Mouse (Mus musculus) hindbrain, embryonic 14.5 days (tissue): Measurements from ENCODE around the gene Dcaf1. TPM values are rescaled to one million over a fixed set of nuclear protein-coding genes. Genes with fewer than 3 reads are reported as not detected.

Experiments used
- ATAC-seq: fragments of 200-750 bp; cut with Nextera tagmentation; 2 replicates; pipeline ENCODE4 v1.8.0; 2017; ENCODE audit warnings: moderate number of reproducible peaks, mild to moderate bottlenecking, moderate TSS enrichment, moderate library complexity; ENCODE audit not compliant: low FRiP score
- DNase-seq: peaks from one replicate; pipeline ENCODE4 v3.0.0-alpha.2; 2015; ENCODE audit warnings: low spot score
- H3K27ac ChIP-seq: fragments of 300-500 bp; sonication (generic); 2 replicates; pipeline ENCODE4 v1.5.1; 2014; ENCODE audit warnings: mild to moderate bottlenecking, moderate library complexity
- H3K27me3 ChIP-seq: fragments of 300-500 bp; sonication (generic); 2 replicates; pipeline ENCODE4 v1.6.1; 2014; ENCODE audit warnings: mild to moderate bottlenecking, low read length, mixed read lengths; ENCODE audit not compliant: control insufficient read depth, insufficient read depth
- H3K36me3 ChIP-seq: fragments of 300-500 bp; sonication (generic); replicated peaks from 2 replicates; pipeline ENCODE4 v1.6.1; 2014; ENCODE audit not compliant: control insufficient read depth, insufficient read depth
- H3K4me1 ChIP-seq: fragments of 300-500 bp; sonication (generic); replicated peaks from 2 replicates; pipeline ENCODE4 v1.6.1; 2014; ENCODE audit warnings: antibody characterized with exemption, low read length, mixed read lengths; ENCODE audit not compliant: control insufficient read depth, insufficient read depth
- H3K4me2 ChIP-seq: fragments of 300-500 bp; sonication (generic); replicated peaks from 2 replicates; pipeline ENCODE4 v1.6.1; 2014; ENCODE audit warnings: mild to moderate bottlenecking, moderate library complexity
- H3K4me3 ChIP-seq: fragments of 300-500 bp; sonication (generic); replicated peaks from 2 replicates; pipeline ENCODE4 v1.5.1; 2014; ENCODE audit warnings: mild to moderate bottlenecking, low read length
- H3K9ac ChIP-seq: fragments of 300-500 bp; sonication (generic); 2 replicates; pipeline ENCODE4 v1.6.1; 2014
- H3K9me3 ChIP-seq: fragments of 300-500 bp; sonication (generic); 2 replicates; pipeline ENCODE4 v1.6.1; 2016; ENCODE audit warnings: low read length; ENCODE audit not compliant: control insufficient read depth
- WGBS: fragments of 180-500 bp; shearing (Covaris S2); extraction: QIAGEN DNeasy Blood & Tissue Kit; methylation state at CpG from one replicate; pipeline ENCODE4 v1.1.7; 2014; 5-methylcytosine and 5-hydroxymethylcytosine counted together
- polyA plus RNA-seq: library from polyadenylated mRNA; unstranded; fragments of >200 nt; fragmentation: Nextera tagmentation; extraction: Ambion mirVana; gene quantifications from 2 replicates; pipeline ENCODE4 v1.2.1, GENCODE M21; 2014

Gene Dcaf1
- polyA plus RNA-seq, 1 experiment from 2014 or later = 18.8 TPM

DNA sequence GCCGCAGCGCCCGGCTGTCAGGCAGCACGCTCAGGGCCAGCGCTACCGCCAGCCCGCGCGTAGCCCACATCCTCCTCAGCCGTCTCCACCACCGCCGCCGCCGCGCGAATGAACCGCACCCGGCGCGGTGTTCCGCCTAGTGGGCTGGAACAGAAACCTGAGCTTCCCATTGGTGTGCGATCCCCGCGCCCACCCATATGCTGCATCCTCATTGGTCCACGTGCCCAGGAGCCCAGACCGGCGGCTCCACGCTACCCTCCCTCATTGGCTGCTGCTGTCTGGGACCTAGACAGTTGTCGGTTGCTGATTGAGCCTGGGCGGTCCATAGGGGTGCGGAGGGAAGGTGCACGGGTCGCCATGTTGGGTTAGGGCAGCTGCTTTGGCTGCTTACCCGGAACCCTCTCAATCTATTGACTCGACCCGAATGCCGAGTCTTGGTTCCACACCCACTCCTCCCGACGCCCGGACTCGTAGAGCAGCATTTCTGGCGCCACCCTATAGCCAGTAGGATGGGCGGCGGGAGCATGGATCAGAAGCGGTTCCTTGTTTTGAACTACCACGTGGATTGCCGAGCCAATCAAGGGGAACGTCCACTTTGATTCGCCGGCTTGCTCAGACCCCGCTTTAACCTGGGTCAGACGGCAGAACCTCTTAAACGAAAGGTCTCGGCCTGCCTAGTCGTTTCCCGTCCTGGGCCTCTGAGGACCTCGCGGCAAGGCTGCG lies 70.3 kb downstream of the Dcaf1 start, which contains the start of gene Manf:
Gene Manf (minus strand): TSS at position 151 of the 723 bp plus-strand sequence.
- peaks cover 24% of the 10 kb centered on the region for H3K4me1 ChIP-seq
- DNase-seq (peak; percentile 96), ATAC-seq (peak; percentile 99)
- peak within 1 kb of the TSS; percentile 94 for H3K9ac ChIP-seq
- under 1% methylated on average over 57 of the region's 59 CpGs for WGBS
- H3K27ac ChIP-seq = peak within 1 kb of the TSS; percentile 91
- H3K9me3 ChIP-seq = no peaks in the 10 kb centered on the region
- H3K36me3 ChIP-seq = peaks cover 52% of the 10 kb centered on the region
- no peaks in the 10 kb centered on the region for H3K27me3 ChIP-seq
- H3K4me2 ChIP-seq = peak within 1 kb of the TSS; percentile 79
- peak within 1 kb of the TSS; percentile 86 for H3K4me3 ChIP-seq

DNA sequence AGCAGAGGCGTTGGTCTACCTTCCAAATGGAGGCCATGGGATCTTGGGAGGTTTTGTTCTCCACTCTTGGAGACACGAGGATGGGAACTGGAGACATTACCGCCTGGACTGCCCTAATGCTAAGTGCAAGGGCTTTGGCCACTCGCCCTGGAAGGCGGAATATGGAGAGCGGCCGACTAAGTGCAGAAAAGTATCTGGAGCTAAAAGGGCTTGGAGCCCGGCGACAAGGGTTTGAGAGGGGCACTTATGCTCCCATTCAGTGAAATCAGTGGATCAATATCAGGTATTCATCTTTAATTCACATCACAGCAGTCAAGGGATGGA lies 70.8 kb downstream of the Dcaf1 start:
- peak; percentile 29 for DNase-seq
- no peaks in the 10 kb centered on the region for H3K9me3 ChIP-seq
- ATAC-seq = no peak
- peaks cover 52% of the 10 kb centered on the region for H3K36me3 ChIP-seq
- H3K4me2 ChIP-seq = peak overlapping the region; percentile 79
- no peaks in the 10 kb centered on the region for H3K27me3 ChIP-seq
- WGBS = 1% methylated on average over 9 of the region's 9 CpGs
- H3K4me1 ChIP-seq = peaks cover 21% of the 10 kb centered on the region
- peak overlapping the region; percentile 69 for H3K9ac ChIP-seq
- peak overlapping the region; percentile 91 for H3K27ac ChIP-seq
- peak overlapping the region; percentile 86 for H3K4me3 ChIP-seq

DNA sequence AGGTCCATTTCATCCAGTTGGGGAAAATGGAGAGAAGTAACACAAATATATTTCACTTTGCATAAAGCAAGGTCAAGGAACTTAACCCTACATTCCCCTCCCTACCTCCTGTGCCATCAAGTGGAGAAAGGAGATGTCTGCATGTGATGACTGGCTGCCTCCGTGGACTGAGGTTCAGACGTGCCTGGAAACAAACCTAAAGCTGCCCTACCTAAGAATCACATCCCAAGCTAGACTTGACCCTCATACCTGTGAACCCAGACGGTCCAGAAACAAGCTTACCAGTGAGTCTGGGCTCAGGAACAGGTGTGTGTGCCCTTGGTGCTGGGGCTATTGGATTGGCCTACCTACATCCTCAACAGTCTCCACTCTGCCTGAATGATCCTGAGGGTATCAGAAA lies 71.7 kb downstream of the Dcaf1 start:
- Histone ChIP-seq H3K27me3 (no peaks in the 10 kb centered on the region), H3K4me1 (peaks cover 18% of the 10 kb centered on the region), H3K4me2 (peak overlapping the region; percentile 79), H3K4me3 (peak overlapping the region; percentile 86; the same call in 1 of the 2 replicates), H3K9ac (no peak overlapping the region; the same call in 1 of the 2 replicates), H3K9me3 (no peaks in the 10 kb centered on the region), H3K27ac (no peak overlapping the region), H3K36me3 (peaks cover 46% of the 10 kb centered on the region)
- no peak for ATAC-seq
- DNase-seq = no peak
- 52% methylated on average over 3 of the region's 3 CpGs for WGBS

DNA sequence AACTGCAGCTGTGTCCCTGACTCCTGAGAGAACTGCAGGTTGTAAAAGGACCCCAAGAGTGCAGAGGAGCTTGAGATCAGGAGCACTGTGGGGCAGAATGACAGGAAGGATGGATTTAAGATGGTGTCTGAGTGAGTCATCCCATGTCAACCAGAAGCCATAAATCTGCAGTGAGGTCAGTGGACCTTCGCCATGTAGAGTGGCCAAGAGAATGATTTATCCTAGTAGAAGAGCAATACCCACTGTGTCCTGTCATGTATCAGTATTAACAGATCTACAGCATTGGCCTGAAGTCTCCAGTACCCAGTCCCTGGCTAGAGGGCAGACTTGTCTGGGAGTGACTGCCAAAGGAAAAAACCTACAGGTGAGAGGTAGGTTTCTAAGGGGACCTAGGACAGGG lies 77.2 kb downstream of the Dcaf1 start:
- no peak overlapping the region for H3K9ac ChIP-seq
- no peaks in the 10 kb centered on the region for H3K9me3 ChIP-seq
- peaks cover 65% of the 10 kb centered on the region for H3K36me3 ChIP-seq
- 90% methylated on average over 1 of the region's 1 CpGs for WGBS
- no peak for DNase-seq
- no peak overlapping the region for H3K4me2 ChIP-seq
- ATAC-seq = no peak
- no peaks in the 10 kb centered on the region for H3K4me1 ChIP-seq
- no peak overlapping the region for H3K27ac ChIP-seq
- no peak overlapping the region for H3K4me3 ChIP-seq
- no peaks in the 10 kb centered on the region for H3K27me3 ChIP-seq

DNA sequence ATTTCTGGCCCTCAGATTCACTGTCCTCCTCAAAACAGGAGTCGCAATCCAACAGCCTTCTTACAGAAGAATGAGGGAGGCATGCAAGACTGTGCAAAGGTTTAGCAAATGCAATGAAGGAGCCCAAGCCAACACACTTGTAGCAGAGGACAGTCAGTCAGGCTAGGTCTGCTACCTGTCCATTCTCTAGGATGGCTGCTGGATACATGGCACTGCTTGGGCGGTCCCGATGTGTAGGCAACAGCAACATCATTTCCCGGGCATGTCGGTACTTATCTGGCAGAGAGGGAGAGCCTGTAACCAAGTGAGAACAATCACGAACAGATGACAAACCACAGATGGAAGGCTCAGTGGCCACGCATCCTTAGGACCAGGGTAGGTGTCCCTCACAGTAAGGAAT lies 79.9 kb downstream of the Dcaf1 start:
- no peak overlapping the region for H3K9ac ChIP-seq
- peaks cover 59% of the 10 kb centered on the region for H3K36me3 ChIP-seq
- DNase-seq (no peak), ATAC-seq (no peak)
- no peak overlapping the region for H3K27ac ChIP-seq
- H3K4me2 ChIP-seq = no peak overlapping the region
- 93% methylated on average over 7 of the region's 7 CpGs for WGBS
- no peaks in the 10 kb centered on the region for H3K9me3 ChIP-seq
- H3K27me3 ChIP-seq = no peaks in the 10 kb centered on the region
- no peaks in the 10 kb centered on the region for H3K4me1 ChIP-seq
- no peak overlapping the region for H3K4me3 ChIP-seq

DNA sequence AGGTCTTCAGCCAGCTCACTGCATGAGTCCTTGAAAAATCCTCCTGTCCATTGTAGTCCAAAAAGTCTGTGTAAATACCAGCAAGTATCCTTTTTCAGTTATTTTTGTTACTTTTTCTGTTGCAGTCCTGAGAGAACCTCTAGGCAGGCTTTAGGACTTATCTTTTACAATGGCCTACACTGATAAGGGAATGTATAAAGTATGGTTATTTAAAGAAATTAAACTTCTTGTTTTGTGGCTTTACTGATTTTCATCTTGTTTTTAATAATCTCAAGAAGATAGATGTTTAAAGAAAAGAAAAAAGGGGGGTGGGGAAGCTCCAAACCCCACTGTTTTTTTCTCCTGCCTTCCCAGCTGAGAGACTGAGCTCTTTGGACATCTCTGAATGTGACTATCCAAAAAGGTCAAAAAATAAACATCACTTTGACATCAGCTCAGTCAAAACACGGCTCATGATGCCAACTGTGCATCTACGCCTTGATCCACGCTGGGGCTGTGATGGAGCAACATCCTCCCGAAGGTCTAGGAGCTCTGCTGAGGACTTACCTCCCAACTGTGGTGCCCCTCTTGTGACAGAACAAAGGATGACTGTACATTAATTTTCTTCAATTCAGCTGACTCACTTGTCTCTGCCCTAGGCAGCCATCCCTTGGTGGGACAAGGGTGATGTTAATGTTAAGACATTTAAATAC lies 81.6 kb downstream of the Dcaf1 start:
- Histone ChIP-seq H3K27ac (no peak overlapping the region), H3K9ac (no peak overlapping the region), H3K9me3 (no peaks in the 10 kb centered on the region), H3K4me3 (no peak overlapping the region), H3K27me3 (no peaks in the 10 kb centered on the region), H3K4me1 (no peaks in the 10 kb centered on the region), H3K4me2 (no peak overlapping the region), H3K36me3 (peaks cover 73% of the 10 kb centered on the region)
- ATAC-seq (no peak), DNase-seq (no peak)
- 80% methylated on average over 4 of the region's 4 CpGs for WGBS

DNA sequence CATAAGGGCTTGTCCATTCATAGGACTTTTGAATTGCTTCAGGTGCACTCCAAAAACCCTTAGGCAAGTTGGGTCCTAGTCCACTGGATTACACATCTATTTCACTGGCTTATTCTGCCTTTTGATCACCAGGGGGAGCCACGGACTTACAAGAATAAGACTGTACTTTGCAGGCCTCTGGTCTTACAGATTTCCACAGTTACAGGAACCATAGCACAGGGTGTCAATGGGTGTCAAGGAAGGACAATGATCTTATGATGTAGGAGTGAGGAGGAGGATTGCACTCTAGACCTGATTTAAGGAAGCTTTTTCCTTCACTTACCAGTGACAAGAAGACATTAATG lies 82.1 kb downstream of the Dcaf1 start:
- Histone ChIP-seq H3K4me2 (no peak overlapping the region), H3K4me1 (no peaks in the 10 kb centered on the region), H3K4me3 (no peak overlapping the region), H3K9me3 (no peaks in the 10 kb centered on the region), H3K27me3 (no peaks in the 10 kb centered on the region), H3K9ac (no peak overlapping the region), H3K27ac (no peak overlapping the region), H3K36me3 (peaks cover 72% of the 10 kb centered on the region)
- DNase-seq (peak; percentile 75), ATAC-seq (no peak; the same call in 1 of the 2 replicates)
- 24% methylated on average over 1 of the region's 1 CpGs for WGBS

DNA sequence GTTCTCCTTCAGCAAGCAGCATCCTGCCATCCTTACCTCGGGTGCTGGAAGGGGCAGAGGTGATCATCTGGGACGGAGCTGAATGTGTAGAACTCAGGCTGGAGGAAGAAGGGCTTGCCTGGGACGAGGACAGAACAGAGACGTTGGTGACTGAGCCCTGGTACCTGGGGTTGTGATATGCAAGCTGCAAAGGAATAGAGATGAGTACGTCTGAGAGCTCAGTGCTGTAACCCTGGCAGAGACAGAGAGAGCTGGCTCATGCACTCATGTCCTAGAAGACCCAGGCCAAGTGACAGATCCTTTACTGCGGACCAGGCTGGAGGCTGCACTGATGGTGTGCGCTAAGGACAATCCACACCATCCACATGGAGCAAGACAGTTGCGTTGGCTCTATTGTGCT lies 84.9 kb downstream of the Dcaf1 start:
- Histone ChIP-seq H3K4me3 (no peak overlapping the region), H3K4me2 (no peak overlapping the region), H3K4me1 (no peaks in the 10 kb centered on the region), H3K9ac (no peak overlapping the region), H3K36me3 (peaks cover 70% of the 10 kb centered on the region), H3K9me3 (no peaks in the 10 kb centered on the region), H3K27me3 (no peaks in the 10 kb centered on the region), H3K27ac (no peak overlapping the region)
- DNase-seq (no peak), ATAC-seq (no peak)
- WGBS = 89% methylated on average over 8 of the region's 8 CpGs

DNA sequence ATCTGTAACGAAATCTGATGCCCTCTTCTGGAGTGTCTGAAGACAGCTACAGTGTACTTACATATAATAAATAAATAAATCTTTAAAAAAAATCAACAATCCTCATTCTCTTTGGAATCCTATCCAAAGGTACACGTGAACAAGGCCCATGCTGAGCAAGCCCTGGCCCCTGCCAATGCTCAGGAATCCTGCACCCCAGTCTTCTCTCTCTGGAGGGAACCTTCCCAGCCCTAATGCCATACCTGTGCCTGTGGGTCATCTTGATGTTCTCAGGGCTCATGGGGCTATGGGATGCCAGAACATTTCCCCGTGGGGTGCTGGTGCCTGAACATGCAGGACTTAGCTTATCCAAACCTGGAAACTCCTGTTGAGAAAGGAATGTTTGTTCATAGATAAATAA lies 86.5 kb downstream of the Dcaf1 start:
- ATAC-seq = no peak
- Histone ChIP-seq H3K36me3 (peaks cover 75% of the 10 kb centered on the region), H3K4me1 (no peaks in the 10 kb centered on the region), H3K9me3 (no peaks in the 10 kb centered on the region), H3K27ac (no peak overlapping the region), H3K4me2 (no peak overlapping the region), H3K4me3 (no peak overlapping the region), H3K27me3 (no peaks in the 10 kb centered on the region), H3K9ac (no peak overlapping the region)
- WGBS = 87% methylated on average over 3 of the region's 3 CpGs
- no peak for DNase-seq
